Mouse (Mus musculus): ENCODE measurements around the gene Tulp1. TPM values are rescaled to one million over a fixed set of nuclear protein-coding genes. Genes with fewer than 3 reads are reported as not detected.
A peak's percentile ranks its signal among the peaks of the same experiment; 100 is the strongest.
"Not testable (repeated sequence)": the region's sequence is repeated elsewhere in the genome, so short reads cannot be mapped to it uniquely, and the experiment has no call there.

Tulp1 gene
- 0.51 TPM in 1 of 2 replicates, not detected in the other for polyA plus RNA-seq (2011; ENCODE audit: insufficient read length, low read depth, missing spikeins)

DNA sequence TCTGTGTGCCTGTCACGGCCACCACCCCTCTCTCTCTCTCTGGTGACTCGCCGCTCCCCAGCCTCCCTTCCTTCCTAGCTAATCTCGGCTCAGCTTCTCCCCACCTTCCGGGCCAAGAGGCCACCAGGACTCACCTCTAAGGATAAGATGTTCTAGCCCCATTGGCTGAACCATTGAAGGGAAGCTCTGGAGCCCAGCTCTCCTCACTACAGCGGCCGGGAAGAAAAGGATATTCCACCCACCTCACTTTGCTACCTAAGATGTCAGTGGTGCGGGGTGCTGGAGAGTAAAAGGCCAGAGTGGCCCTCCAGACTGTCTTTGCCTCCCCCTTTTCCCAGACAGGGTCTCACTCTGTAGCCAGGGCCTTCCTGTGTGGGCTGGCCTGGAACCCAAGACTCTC lies at the start of gene Tulp1:
Gene Tulp1, minus strand, starts transcription at position 101 of the 400 bp plus-strand sequence.
- Histone ChIP-seq H3K27ac (ENCODE audit: insufficient read depth, low read length) (no peak within 1 kb of the TSS), H3K4me1 (ENCODE audit: control insufficient read depth, insufficient read depth, low read length) (no peaks in the 10 kb centered on the region), H3K4me3 (ENCODE audit: insufficient read depth, low read length) (no peak within 1 kb of the TSS)
- TF ChIP-seq POLR2A (IDR thresholded peaks at IDR 0.05; ENCODE audit: low read depth, low read length): no peak
- no peak for TF ChIP-seq CTCF (IDR thresholded peaks at IDR 0.05; ENCODE audit: borderline replicate concordance, insufficient read depth, low read length)

DNA sequence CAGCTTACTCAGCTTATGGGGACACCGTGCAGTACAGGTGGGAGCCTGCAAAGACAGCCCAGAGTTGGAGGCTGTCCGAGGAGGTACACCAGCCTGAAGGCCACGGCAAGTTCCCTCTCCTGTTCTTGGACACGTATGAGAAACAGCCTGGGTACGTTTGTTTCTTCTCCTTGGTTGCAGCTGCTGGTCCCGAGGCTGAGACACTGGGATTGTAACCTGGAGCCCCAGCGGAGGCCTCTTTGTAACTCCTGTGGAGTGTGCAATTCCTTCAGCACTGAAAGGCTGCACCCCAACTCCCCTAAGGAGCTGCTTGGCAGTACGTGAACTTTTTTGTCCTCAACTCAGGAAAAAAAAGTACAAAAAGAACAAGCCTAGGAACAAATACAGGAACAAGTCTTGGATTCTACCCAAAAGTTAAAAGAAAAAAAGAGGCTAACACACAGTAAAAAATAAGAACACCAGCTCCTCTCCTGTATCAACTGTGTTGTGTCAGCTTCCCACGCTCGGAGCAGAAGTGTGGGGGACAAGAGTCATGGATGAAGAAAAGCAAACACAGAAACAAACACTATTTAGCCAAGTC lies 46.4 kb upstream of the Tulp1 start:
- no peak for TF ChIP-seq CTCF (IDR thresholded peaks at IDR 0.05; ENCODE audit: borderline replicate concordance, insufficient read depth, low read length)
- Histone ChIP-seq H3K4me3 (ENCODE audit: insufficient read depth, low read length) (no peak overlapping the region), H3K4me1 (ENCODE audit: control insufficient read depth, insufficient read depth, low read length) (peaks cover 9% of the 10 kb centered on the region; the same call in 1 of the 2 replicates), H3K27ac (ENCODE audit: insufficient read depth, low read length) (no peak overlapping the region)

DNA sequence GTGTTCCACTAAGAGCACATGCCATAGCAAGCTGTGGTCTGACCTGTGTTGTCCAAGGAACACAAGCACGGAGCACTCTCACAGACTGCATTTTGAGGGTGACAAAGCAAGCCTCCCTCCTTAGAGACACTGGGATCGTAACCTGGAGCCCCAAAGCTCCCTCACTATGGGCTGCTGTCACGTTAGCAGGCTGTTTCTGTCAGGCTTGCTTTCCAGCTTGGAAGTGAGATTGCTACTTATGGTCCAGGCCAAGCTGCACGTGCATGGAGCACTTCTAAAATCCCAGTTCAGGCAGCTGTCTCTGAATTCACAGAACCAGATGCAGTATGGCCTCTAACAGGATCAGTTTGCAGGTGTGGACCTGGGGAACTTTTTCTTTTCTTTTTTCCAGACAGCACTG lies 45.7 kb upstream of the Tulp1 start:
- Histone ChIP-seq H3K27ac (ENCODE audit: insufficient read depth, low read length) (no peak overlapping the region), H3K4me1 (ENCODE audit: control insufficient read depth, insufficient read depth, low read length) (peaks cover 7% of the 10 kb centered on the region; the same call in 1 of the 2 replicates), H3K4me3 (ENCODE audit: insufficient read depth, low read length) (no peak overlapping the region)
- TF ChIP-seq POLR2A (IDR thresholded peaks at IDR 0.05; ENCODE audit: low read depth, low read length) (no peak), CTCF (IDR thresholded peaks at IDR 0.05; ENCODE audit: borderline replicate concordance, insufficient read depth, low read length) (no peak)

DNA sequence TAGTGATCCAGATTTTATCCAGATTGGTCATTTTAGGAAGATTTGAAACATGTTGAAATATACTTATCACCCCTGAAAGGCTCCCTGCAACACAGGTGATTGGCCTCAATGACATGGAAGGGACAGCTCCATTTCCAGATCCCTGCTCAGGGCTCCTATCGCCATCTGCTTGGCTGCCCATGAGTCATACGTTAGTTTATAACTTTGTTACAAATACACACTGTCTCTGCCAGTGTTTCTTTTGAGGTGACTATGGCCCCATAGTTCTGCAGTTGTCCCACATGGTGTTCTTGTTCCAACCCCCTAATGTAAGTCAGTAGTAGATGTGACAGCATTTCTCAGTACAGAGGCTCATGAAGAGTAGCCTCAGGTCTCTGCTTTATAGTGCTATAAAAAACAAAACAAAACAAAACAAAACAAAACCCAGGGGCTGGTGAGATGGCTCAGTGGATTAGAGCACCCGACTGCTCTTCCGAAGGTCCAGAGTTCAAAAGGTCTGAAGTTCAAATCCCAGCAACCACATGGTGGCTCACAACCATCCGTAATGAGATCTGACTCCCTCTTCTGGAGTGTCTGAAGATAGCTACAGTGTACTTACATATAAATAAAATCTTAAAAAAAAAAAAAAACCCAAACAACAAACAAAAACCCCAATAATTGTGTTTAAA lies 43.4 kb upstream of the Tulp1 start:
- no peak overlapping the region for H3K4me3 ChIP-seq (ENCODE audit: insufficient read depth, low read length)
- peaks cover 3% of the 10 kb centered on the region; the same call in 1 of the 2 replicates for H3K4me1 ChIP-seq (ENCODE audit: control insufficient read depth, insufficient read depth, low read length)
- no peak for TF ChIP-seq POLR2A (IDR thresholded peaks at IDR 0.05; ENCODE audit: low read depth, low read length)
- no peak for TF ChIP-seq CTCF (IDR thresholded peaks at IDR 0.05; ENCODE audit: borderline replicate concordance, insufficient read depth, low read length)
- no peak overlapping the region for H3K27ac ChIP-seq (ENCODE audit: insufficient read depth, low read length)

DNA sequence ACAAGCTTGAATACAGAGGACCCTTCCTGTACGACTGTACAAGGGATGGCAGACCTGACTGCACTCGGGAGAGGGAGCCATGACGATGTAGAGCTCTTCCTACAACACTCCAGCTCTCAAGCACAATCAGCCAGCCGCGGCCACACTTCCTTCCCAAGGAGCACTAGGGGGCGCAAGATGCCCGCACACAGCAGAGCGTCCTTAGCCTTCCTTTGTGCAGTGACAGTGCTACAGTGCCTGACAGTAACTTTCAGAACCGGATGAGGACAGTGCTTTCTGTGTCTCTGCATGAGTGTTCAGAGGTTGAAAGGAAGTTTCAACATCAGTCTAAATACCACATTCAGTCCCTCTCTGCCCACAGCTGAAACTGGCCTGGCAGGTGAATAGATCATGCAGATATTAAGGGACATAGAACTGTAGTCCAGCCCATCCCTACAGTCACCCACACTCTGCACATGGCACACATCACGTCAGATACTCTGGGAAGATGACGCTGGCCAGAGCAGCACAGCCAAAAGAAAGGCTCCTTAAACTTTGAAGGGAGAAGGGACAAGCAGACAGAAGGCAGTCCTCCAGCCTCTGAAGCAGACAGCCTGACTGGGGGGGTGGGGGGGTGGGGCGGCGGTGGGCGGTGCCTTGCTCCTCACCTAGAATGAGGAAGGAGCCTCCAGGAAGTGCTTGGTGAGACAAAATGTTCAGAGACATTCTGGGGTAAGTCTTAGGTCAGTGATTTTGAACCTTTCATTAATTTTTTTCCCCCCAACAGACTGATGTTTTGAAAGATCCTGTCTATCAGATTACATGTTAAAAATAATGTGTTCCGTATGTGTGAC lies 42.6 kb upstream of the Tulp1 start:
- Histone ChIP-seq H3K27ac (ENCODE audit: insufficient read depth, low read length) (no peak overlapping the region), H3K4me1 (ENCODE audit: control insufficient read depth, insufficient read depth, low read length) (peaks cover 3% of the 10 kb centered on the region; the same call in 1 of the 2 replicates), H3K4me3 (ENCODE audit: insufficient read depth, low read length) (no peak overlapping the region)
- TF ChIP-seq CTCF (IDR thresholded peaks at IDR 0.05; ENCODE audit: borderline replicate concordance, insufficient read depth, low read length) (peak; percentile 99), POLR2A (IDR thresholded peaks at IDR 0.05; ENCODE audit: low read depth, low read length) (no peak)

DNA sequence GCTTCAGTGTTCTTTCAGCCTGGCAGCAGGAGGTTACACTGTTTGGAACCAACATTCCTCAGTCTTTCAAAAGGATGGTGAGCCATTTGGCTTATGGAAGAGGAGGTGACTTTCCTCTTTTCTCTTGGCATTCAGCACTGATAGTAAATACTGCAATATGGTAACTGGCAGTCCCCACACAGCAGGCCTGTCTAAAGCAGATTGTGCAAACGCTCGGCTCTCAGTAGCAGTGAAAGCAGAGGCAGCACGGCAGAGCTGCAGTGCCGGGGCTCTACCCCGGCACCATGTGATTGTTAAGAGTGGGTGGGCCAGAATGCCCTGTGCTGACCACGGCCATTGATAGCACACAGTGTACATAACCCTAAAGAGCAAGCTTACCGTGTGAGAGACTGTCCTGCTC lies 41.4 kb upstream of the Tulp1 start:
- H3K4me1 ChIP-seq (ENCODE audit: control insufficient read depth, insufficient read depth, low read length): peaks cover 3% of the 10 kb centered on the region; the same call in 1 of the 2 replicates
- TF ChIP-seq POLR2A (IDR thresholded peaks at IDR 0.05; ENCODE audit: low read depth, low read length) (no peak), CTCF (IDR thresholded peaks at IDR 0.05; ENCODE audit: borderline replicate concordance, insufficient read depth, low read length) (no peak)
- H3K4me3 ChIP-seq (ENCODE audit: insufficient read depth, low read length): no peak overlapping the region
- no peak overlapping the region for H3K27ac ChIP-seq (ENCODE audit: insufficient read depth, low read length)

DNA sequence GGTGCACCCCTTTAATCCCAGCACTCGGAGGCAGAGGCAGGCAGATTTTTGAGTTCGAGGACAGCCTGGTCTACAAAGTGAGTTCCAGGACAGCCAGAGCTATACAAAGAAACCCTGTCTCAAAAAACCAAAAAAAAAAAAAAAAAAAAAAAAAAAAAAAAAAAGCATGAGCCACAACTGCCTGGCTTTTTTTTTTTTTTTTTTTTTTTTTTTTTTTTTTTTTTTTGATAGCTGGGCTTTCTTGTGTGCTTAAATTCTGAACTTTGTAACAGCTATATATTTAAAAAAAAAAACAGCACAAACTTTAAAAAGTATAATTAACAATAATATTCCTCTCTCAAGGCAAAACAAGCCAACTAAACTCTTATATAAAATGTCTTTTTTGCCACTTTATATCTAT lies 39.7 kb upstream of the Tulp1 start:
- H3K4me1 ChIP-seq (ENCODE audit: control insufficient read depth, insufficient read depth, low read length); H3K27ac ChIP-seq (ENCODE audit: insufficient read depth, low read length); H3K4me3 ChIP-seq (ENCODE audit: insufficient read depth, low read length): not testable (repeated sequence)

DNA sequence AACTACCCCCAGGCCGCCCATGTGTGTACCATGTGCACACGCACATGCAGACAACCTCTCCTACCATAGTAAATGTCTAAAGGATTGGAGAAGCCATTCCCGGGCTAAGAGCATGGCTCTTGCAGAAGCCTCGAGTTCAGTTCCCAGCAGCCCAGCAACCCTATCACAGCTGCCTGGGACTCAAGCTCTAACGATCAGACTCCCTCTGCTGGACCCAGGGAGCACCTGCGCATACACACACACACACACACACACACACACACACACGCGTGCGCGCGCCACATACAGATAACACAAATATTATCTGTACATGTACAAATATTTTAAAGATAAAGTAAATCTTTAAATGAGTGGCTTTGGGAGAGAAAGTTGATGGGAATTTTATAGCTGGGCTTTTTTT lies 39.3 kb upstream of the Tulp1 start:
- TF ChIP-seq CTCF (IDR thresholded peaks at IDR 0.05; ENCODE audit: borderline replicate concordance, insufficient read depth, low read length) (no peak), POLR2A (IDR thresholded peaks at IDR 0.05; ENCODE audit: low read depth, low read length) (no peak)
- H3K4me3 ChIP-seq (ENCODE audit: insufficient read depth, low read length): no peak overlapping the region
- no peak overlapping the region for H3K27ac ChIP-seq (ENCODE audit: insufficient read depth, low read length)
- peaks cover 3% of the 10 kb centered on the region; the same call in 1 of the 2 replicates for H3K4me1 ChIP-seq (ENCODE audit: control insufficient read depth, insufficient read depth, low read length)

DNA sequence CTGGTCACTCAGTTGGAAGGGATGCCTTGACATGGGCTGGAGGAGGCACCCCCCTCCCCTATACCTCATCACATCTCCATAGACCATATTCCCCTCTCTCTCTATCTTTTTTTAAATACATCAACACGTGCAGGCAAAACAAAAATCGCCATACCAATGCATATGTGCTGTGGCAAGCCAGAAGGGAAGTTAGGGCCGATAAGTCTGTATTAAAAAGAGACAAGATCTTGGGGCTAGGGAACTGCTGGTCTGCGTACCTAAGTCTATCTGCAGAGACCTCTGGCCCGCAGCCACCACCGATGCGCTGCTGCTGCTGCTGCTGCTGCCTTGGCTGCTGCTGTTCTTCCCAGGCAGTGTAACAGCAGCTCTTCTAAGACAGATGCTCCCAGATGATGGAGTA lies 30.0 kb upstream of the Tulp1 start:
- Histone ChIP-seq H3K27ac (ENCODE audit: insufficient read depth, low read length) (peak overlapping the region; percentile 77), H3K4me1 (ENCODE audit: control insufficient read depth, insufficient read depth, low read length) (peaks cover 3% of the 10 kb centered on the region; the same call in 1 of the 2 replicates), H3K4me3 (ENCODE audit: insufficient read depth, low read length) (no peak overlapping the region)
- TF ChIP-seq CTCF (IDR thresholded peaks at IDR 0.05; ENCODE audit: borderline replicate concordance, insufficient read depth, low read length) (no peak), POLR2A (IDR thresholded peaks at IDR 0.05; ENCODE audit: low read depth, low read length) (no peak)

Data from embryonic fibroblast, embryonic 13.5 days (primary cell).